Mouse (Mus musculus) kidney, postnatal 10 days (tissue): ENCODE results near the gene Ppp2r5a.
A peak's percentile ranks its signal among the peaks of the same experiment; 100 is the strongest.

Experiments
- DNase-seq: peaks from one replicate; pipeline ENCODE4 v3.0.0; 2021; ENCODE audit warnings: mixed read lengths

Ppp2r5a gene

DNA sequence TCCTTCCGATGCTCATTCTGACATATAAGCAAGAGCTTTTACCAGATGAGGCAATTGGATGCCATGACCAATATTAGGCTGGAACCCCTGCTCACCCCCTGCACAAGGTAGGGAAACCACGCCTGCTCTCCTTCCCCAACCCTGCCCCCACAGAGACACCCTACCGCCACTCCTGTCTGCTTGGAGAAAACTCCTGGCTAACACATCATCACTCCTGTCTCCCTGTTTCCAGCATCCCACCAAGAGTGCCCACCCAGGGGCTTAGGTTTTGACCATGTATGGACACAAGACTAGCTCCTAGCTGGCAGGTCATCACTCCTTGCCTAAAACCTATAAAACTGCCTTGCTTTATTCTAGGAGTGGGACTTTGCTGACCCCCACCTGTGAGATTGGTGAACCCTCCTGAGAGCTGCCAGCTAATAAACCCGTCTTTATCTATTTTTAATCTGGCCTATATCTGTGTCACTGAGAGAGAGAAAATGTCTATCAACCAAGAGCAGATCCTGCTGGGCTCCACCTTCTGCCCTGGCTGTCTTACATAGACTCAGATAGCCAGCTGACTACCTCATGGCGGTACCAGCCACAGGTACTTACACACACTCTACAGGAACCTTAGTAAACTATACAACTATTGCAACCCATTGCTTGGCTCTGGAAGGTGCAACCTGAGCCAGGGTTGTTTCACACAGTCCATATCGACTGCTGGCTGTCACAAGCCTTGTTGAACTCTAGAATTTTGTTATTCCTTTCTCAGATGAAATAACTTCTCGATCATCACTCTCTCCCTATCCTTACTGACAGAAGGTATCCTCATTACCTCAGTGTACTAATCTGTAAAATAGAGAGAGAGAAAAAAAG is 78.1 kb downstream of the Ppp2r5a start:
- DNase-seq, result no peak

DNA sequence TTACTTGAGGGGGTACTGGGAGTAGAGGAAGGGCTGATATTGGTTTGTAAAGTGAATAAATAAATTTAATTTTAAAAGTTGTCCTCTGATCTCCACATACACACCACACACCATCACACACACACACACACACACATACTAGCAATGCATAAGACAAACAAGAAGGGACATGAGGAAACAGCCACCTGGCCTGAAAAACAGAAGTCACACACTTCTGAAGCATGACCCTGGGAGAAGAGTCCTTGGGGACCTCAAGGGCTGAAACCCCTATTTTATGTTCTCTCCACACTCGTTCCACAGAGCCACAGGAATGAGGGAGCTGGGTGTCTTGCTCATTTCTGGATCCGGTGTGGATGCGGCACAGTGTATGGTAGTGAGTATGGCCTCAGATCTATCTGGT is 79.7 kb downstream of the Ppp2r5a start:
- DNase-seq, result no peak

DNA sequence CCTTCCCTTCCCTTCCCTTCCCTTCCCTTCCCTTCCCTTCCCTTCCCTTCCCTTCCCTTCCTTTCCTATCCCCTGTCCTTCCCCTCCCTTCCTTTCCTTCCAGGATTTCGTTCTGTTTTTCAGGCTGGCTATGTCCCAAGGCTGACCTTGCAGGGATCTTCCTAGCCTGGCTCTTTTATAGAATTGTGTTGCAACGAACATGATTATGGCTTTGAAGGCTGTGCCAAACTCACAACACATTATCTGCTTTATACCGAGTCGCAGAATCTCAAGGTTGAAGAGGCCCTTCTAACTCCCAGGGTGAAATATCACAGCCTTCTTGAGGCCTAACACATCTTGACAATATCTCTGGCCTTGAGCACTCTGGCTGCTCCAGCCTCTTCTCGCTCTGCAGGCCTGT is 84.4 kb downstream of the Ppp2r5a start:
- no peak for DNase-seq

DNA sequence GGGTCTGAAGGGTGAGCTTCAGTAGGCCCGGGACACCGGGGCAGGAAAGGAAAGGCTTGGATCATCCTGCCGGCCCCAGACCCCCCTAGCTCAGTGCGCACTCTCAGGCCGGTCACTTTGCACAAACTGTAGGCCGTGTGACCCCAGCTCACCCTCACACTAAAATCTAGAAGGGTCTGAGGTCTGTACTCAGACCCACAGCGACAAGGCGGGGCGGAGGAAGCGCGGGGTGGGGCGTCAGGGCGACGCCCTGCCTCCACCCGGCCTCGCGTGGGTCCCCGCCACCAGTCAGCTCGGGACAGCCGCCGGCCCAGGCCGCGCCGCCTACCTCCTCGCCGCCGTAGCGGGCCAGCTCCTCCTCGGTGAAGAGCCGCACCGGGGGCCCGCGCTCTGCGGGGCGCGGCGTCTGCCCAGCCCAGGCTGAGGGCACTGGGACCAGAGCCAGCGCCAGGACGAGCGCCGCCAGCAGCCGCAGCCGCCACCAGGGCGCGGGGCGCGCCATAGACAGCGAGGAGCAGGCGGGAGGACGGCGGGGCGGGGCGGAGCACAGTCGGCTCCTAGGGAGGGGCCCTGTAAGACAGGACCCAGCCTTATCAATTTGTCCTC is 85.4 kb downstream of the Ppp2r5a start, which contains the start of gene Nenf:
Gene Nenf (minus strand): TSS at position 604 of the 606 bp plus-strand sequence.
- DNase-seq, result peak; percentile 87

DNA sequence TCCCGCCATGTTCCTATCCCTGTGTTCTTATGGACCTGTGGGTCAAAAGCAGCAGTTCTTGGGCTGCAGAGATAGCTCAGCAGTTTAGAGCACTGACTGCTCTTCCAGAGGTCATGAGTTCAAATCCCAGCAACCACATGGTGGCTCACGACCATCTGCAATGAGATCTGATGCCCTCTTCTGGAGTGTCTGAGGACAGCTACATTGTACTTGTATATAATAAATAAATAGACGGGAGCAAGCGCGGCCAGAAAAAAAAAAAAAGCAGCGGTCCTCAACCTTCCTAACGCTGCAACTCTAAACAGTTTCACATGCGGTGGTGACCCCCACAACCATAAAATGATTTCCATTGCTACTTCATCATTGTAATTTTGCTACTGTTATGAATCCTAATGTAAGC is 86.3 kb downstream of the Ppp2r5a start:
- DNase-seq, result no peak

DNA sequence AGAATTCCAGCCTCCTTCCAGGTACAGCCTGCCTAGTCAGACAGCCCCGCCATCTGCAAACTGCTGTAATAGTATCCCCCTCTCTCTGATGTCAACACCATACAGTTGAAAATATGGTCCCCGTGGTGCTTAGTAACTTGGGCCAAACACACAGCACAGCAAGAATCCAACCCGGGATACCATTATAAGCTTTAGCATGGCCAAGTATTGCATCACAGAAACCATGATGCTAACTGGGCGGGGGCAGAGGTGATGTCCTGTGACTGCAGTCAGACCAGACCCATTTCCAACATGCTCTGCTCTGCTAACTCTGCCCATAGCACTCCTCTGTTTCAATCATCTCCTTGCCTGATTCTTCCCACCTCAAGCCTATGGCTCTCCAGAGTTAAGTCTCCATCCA is 89.1 kb downstream of the Ppp2r5a start:
- no peak for DNase-seq

DNA sequence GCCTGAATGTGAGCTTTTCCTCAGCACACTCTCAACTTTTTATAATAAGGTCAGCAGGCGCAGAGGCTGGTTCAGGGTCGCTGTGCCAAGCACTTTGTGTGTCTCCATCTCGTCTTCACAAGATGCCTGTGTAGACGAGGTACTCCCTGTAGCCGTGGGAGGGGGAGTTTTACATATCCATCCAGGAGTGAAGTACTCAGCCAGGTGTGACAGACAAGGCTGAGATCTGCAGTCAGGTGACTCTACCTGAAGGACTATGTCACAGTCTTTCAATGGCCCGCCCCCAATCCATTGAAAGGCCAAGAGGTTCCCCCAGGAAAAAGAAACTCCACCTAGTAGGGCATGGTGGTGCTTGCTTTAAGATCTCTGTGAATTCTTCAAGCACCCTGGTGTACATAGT is 89.9 kb downstream of the Ppp2r5a start:
- no peak for DNase-seq

DNA sequence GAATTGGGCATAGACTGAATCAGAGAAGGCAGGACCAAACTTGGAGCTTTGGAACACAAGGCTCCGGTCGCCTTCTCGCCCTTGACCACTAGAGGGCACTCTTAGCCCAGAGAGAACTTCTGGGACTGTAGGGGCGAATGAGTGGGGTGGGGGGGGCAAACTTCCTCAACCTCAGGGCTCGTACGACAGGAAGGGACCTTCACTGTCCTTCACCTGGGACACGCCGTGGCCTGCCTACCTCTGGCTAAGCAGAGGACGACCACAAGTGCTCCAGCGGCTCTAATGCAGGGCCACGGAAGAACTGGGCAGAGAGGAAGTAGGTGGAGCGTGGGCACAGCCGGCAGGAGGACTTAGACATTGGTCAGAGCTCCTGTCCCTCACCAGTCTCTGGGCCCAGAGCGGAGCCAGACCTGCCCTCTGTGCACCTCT is 90.5 kb downstream of the Ppp2r5a start:
- peak; percentile 93 for DNase-seq

DNA sequence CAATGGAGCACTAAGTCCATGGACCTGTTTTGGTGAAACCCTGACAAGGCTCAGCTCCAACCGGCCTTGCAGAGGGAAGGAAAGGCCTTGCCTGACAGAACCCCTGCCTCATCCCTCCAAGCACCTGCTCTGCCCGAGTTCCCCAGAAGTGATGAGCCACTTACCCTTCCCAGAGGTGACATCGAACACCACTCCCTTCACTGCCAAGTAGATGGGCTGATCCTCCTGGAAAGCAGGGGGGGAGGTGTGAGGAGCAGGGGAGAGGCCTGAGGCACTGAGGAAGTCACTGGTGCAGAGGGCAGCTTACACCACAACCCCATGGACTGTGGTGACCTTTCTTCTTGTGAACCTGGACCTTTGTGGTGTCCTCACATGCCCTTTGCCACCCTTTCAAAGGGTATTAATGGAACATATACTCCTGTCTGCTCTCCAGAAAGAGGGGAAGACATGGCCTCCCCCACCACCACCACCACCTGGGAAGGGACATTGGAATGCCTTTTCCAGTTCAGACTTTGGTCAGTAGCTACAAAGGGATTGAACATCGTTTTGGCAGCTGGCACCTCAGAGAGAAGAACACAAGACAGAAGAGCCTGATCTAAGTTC is 91.7 kb downstream of the Ppp2r5a start:
- no peak for DNase-seq

DNA sequence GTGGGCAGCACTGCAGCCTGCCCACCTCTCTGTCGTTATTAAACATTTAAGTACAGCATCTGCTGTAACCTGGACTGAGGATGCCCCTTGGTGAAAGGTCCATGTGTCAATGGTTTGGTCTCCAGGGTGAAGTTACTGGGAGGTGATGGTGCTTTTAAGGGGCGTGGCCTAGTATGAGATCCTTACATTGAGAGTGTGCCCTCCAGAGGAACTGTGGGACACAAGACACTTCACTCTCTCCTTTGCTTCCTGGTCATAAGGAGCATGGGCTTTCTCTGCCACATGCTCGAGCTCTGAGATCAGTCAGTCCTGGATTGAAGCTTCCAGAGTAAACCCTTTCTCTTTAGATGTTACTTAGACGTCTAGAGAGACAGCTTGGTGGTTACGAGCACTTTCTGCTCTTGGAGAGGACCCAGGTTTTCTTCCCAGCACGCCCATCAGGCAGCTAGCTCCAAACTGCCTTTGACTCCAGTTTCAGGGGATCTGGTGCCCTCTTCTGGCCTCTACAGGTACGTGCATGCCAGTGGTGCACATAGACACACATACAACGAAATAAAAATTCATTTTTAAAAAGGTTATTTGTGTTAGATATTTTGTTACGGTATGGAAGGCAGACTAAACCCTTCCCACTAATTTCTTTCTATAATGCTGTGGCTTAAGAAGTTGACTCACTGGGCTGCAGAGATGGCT is 95.2 kb downstream of the Ppp2r5a start:
- no peak for DNase-seq

DNA sequence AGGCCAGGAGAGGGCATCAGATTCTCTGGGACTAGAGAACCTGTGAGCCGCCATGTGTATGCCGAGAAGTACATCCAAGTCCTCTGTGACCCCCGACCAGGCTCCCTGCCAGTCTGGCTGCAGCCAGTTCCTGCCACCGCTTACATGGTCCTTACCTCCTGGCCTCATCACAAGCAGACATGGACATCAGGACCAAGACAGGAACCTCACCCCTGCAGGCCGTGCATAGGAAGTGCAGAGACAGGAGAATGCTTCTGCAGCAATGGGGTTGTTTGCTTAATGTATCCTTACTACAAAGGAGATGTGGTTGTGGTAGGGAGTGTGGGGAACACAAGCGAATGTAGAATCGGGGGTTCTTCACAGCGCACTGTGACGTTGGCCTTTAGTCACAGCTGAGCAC is 96.8 kb downstream of the Ppp2r5a start:
- no peak for DNase-seq

DNA sequence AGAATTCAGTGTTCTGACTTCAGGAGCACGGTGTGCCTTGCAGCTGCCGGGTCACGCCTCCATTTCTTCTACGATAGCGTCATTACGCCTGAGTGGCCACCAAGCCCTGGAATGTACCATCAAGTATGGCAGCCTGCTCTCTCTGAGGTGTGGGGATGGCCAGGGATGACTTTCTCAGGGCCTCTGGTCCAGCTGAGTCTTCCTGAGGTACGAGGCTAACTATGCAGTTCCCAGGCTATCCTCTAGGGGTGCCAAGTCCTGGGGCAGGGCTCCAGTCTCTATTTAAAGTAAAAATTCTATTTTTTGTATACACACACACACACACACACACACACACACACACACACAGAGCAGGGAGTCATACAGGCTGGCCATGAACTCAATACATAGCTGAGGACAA is 97.5 kb downstream of the Ppp2r5a start:
- no peak for DNase-seq

DNA sequence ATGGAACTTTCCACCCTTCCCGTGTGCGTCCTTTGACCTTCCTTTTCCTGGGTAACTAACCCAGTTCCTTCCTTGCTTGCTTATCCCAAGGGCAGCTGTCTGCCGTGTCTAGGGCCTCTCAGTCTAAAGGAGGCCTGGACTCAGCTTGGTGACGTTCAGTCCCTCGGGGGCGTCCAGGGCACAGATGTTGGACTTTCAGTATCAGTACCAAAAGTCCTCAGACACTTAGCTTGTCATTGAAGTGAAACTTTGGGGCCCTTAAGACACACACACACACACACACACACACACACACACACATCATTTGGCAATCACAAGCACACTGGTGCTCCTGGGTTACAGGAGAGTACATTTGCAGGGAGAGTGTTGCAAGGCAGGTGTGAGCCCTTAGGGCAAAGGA is 98.9 kb downstream of the Ppp2r5a start:
- no peak for DNase-seq

DNA sequence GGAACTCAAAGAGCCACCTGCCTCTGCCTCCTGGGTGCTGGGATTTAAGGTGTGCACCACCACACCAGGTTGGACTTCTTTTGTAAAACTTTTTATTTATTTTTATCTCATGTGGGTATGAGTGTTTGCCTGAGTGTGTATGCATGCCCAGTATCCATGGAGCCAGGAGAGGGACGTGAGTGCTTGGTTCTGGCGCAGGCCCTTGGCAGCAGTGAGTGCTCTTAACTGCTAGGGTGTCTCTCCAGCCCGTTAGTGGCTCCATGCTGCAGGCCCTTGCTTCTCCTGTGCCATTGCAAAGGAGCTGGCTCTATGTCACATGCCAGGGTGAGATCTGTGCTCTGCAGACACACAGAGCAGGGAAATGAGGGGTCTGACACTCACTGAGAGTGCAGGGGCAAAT is 99.3 kb downstream of the Ppp2r5a start:
- no peak for DNase-seq
